28 mouse cellular contexts compared by ENCODE assay signal in genomic region chr2:120463328-120463727, GRCm38 (mm10). TPM values are rescaled to one million over a fixed set of nuclear protein-coding genes. Genes with fewer than 3 reads are reported as not detected.
DNase-seq lines count a peak whose midpoint lies in the region; ATAC-seq and TF ChIP-seq lines count a peak whose summit lies in the region.
"Had no signal": no experiment of that assay in that cellular context is flagged by ENCODE, and none has a peak within 500 bp of the region (broad histone marks: within the 10 kb centered on the region; RNA-seq: fewer than 3 reads in every experiment).

No protein-coding gene starts in this region.

- H3K27ac ChIP-seq in heart, embryonic 12.5 days (ENCODE audit: poor library complexity, severe bottlenecking), result peak overlapping the region; percentile 66; the same call in 1 of the 2 replicates
- H3K27ac ChIP-seq in liver, postnatal 0 days (ENCODE audit: low read depth), result no peak overlapping the region
- no peak overlapping the region for H3K27ac ChIP-seq in kidney, adult 2 months (ENCODE audit: insufficient read depth, low read depth, low read length)
- H3K27ac ChIP-seq: embryonic facial prominence, embryonic 12.5 days; forebrain, embryonic 10.5 days; forebrain, embryonic 15.5 days; hindbrain, embryonic 13.5 days; limb, embryonic 13.5 days; liver, embryonic 14.5 days; midbrain, embryonic 10.5 days; midbrain, embryonic 15.5 days had no signal

- no peak overlapping the region for H3K4me3 ChIP-seq in heart, embryonic 12.5 days
- H3K4me3 ChIP-seq in liver, postnatal 0 days (ENCODE audit: low read depth, low read length), result no peak overlapping the region
- H3K4me3 ChIP-seq in kidney, adult 2 months (ENCODE audit: insufficient read depth, low read depth, low read length), result no peak overlapping the region
- H3K4me3 ChIP-seq: embryonic facial prominence, embryonic 12.5 days; forebrain, embryonic 10.5 days; forebrain, embryonic 15.5 days; hindbrain, embryonic 13.5 days; limb, embryonic 13.5 days; midbrain, embryonic 10.5 days; midbrain, embryonic 15.5 days had no signal

- peak overlapping the region; percentile 3; the same call in 1 of the 2 replicates for H3K4me2 ChIP-seq in heart, embryonic 12.5 days
- no peak overlapping the region for H3K4me2 ChIP-seq in liver, postnatal 0 days (ENCODE audit: low read depth, low read length)
- H3K4me2 ChIP-seq: embryonic facial prominence, embryonic 12.5 days; forebrain, embryonic 15.5 days; hindbrain, embryonic 13.5 days; limb, embryonic 13.5 days; lung, embryonic 14.5 days; midbrain, embryonic 15.5 days had no signal

- no peak for ATAC-seq in heart, embryonic 12.5 days (ENCODE audit: insufficient number of reproducible peaks, low FRiP score)
- ATAC-seq in liver, postnatal 0 days, result peak; percentile 33; the same call in 1 of the 2 replicates
- ATAC-seq: forebrain, embryonic 15.5 days; intestine, postnatal 0 days; midbrain, embryonic 15.5 days; Patski had no signal

- H3K4me1 ChIP-seq in heart, embryonic 12.5 days (replicated peaks), result peaks cover 16% of the 10 kb centered on the region
- H3K4me1 ChIP-seq in liver, postnatal 0 days (ENCODE audit: insufficient read depth), result peaks cover 15% of the 10 kb centered on the region
- H3K4me1 ChIP-seq in kidney, adult 2 months (ENCODE audit: control insufficient read depth, insufficient read depth, low read length), result no peaks in the 10 kb centered on the region
- H3K4me1 ChIP-seq: embryonic facial prominence, embryonic 12.5 days; forebrain, embryonic 10.5 days; forebrain, embryonic 15.5 days; hindbrain, embryonic 13.5 days; limb, embryonic 13.5 days; midbrain, embryonic 10.5 days; midbrain, embryonic 15.5 days had no signal

- H3K36me3 ChIP-seq in heart, embryonic 12.5 days, result no peaks in the 10 kb centered on the region
- 0 out of 2 replicates have a peak, but pooled peaks cover 9% of the 10 kb centered on the region for H3K36me3 ChIP-seq in liver, postnatal 0 days (replicated peaks; ENCODE audit: insufficient read depth, low read length)
- peaks cover 2% of the 10 kb centered on the region; the same call in 1 of the 2 replicates for H3K36me3 ChIP-seq in kidney, adult 2 months (ENCODE audit: control insufficient read depth, insufficient read depth, low read length)
- H3K36me3 ChIP-seq: embryonic facial prominence, embryonic 12.5 days; forebrain, embryonic 10.5 days; forebrain, embryonic 15.5 days; hindbrain, embryonic 13.5 days; limb, embryonic 13.5 days; midbrain, embryonic 10.5 days; midbrain, embryonic 15.5 days had no signal

- TF ChIP-seq CTCF in liver, postnatal 0 days (IDR thresholded peaks at IDR 0.05; ENCODE audit: low read depth), result no peak
- no peak for TF ChIP-seq CTCF in kidney, adult 2 months (conservative IDR thresholded peaks at IDR 0.05; ENCODE audit: insufficient read depth, insufficient read length, low read depth, low read length)

- no peak for TF ChIP-seq EP300 in liver, postnatal 0 days (IDR thresholded peaks at IDR 0.05; ENCODE audit: low read depth)

- intact Hi-C loops in gastrocnemius, postnatal 36 days (cut with DNase I), result no loop called here
- intact Hi-C loops in heart, postnatal 10 days (cut with DNase I), result no loop called here

- H3K27me3 ChIP-seq in heart, embryonic 12.5 days (replicated peaks), result no peaks in the 10 kb centered on the region
- H3K27me3 ChIP-seq in liver, postnatal 0 days (ENCODE audit: insufficient read depth, low read length), result no peaks in the 10 kb centered on the region
- H3K27me3 ChIP-seq in kidney, adult 2 months (replicated peaks; ENCODE audit: control insufficient read depth, insufficient read depth, low read length), result no peaks in the 10 kb centered on the region
- H3K27me3 ChIP-seq: embryonic facial prominence, embryonic 12.5 days; forebrain, embryonic 15.5 days; hindbrain, embryonic 13.5 days; limb, embryonic 13.5 days; midbrain, embryonic 15.5 days; Patski had no signal

- 46% methylated on average over 7 of the region's 7 CpGs for WGBS in heart, embryonic 12.5 days
- whole genome bisulfite sequencing in liver, postnatal 0 days (ENCODE audit: insufficient replicate concordance), result 41% methylated on average over 7 of the region's 7 CpGs
- WGBS in kidney, adult 2 months, result 85% methylated on average over 7 of the region's 7 CpGs

- TF ChIP-seq POLR2A in kidney, adult 2 months (IDR thresholded peaks at IDR 0.05; ENCODE audit: low read depth, low read length), result no peak

- DNase-seq in gastrocnemius, postnatal 25 days, result peak; percentile 26
- no peak for DNase-seq in gastrocnemius, postnatal 36 days
- DNase-seq in heart, postnatal 10 days, result no peak
- no peak for DNase-seq in liver, postnatal 0 days
- no peak for DNase-seq in liver
- DNase-seq in kidney, adult 2 months, result no peak
- DNase-seq in kidney, postnatal 10 days, result no peak
- DNase-seq: cerebellum, adult 11 months; cerebellum, adult 9-10 months; cerebellum, postnatal 36 days; kidney, postnatal 4 days; lung, embryonic 14.5 days; lung, postnatal 14 days; right cerebral cortex, postnatal 25 days; spleen, adult 18-20 months; thymus, postnatal 14 days had no signal

- no peaks in the 10 kb centered on the region; the same call in 1 of the 2 replicates for H3K9me3 ChIP-seq in heart, embryonic 12.5 days (replicated peaks)
- H3K9me3 ChIP-seq in liver, postnatal 0 days (ENCODE audit: low read length), result no peaks in the 10 kb centered on the region
- H3K9me3 ChIP-seq: embryonic facial prominence, embryonic 12.5 days; forebrain, embryonic 10.5 days; forebrain, embryonic 15.5 days; hindbrain, embryonic 13.5 days; limb, embryonic 13.5 days; midbrain, embryonic 10.5 days; midbrain, embryonic 15.5 days had no signal

- no peak overlapping the region for H3K9ac ChIP-seq in heart, embryonic 12.5 days
- no peak overlapping the region for H3K9ac ChIP-seq in liver, postnatal 0 days (replicated peaks)
- H3K9ac ChIP-seq: embryonic facial prominence, embryonic 12.5 days; forebrain, embryonic 15.5 days; hindbrain, embryonic 13.5 days; limb, embryonic 13.5 days; liver, embryonic 14.5 days; lung, embryonic 14.5 days; midbrain, embryonic 15.5 days had no signal

RNA-seq across cellular contexts. Expression of gene Capn3, which starts 7.5 kb away (rescaled TPM):
- total RNA-seq in gastrocnemius, postnatal 25 days (2021), result 100 to 1,000 TPM; 106 to 129 TPM
- total RNA-seq in gastrocnemius, postnatal 36 days (2021), result 100 to 1,000 TPM; 115 to 125 TPM
- polyA plus RNA-seq in heart, embryonic 12.5 days (2016; fragmentation: Nextera tagmentation; extraction: Ambion mirVana), result 3.9 and 6.1 TPM in 2 replicates
- 1 to 10 TPM in 1 of 2 experiments, under 1 TPM in 1; 0.84 to 1.1 TPM for total RNA-seq in heart, postnatal 10 days (2021)
- polyA plus RNA-seq in liver, postnatal 0 days (2015; fragmentation: Nextera tagmentation; extraction: Ambion mirVana), result 4.7 and 4.9 TPM in 2 replicates
- polyA plus RNA-seq in kidney, adult 2 months (2012; rRNA removed), result 0.48 and 1.0 TPM in 2 replicates
- total RNA-seq: MEL had no signal
- polyA plus RNA-seq: Patski had no signal

RNA-seq across cellular contexts. Expression of gene Tmem87a, which starts 59.4 kb away (rescaled TPM):
- total RNA-seq in gastrocnemius, postnatal 25 days (2021), result 10 to 100 TPM; 27.9 to 34.9 TPM
- 10 to 100 TPM; 40.0 to 41.0 TPM for total RNA-seq in gastrocnemius, postnatal 36 days (2021)
- polyA plus RNA-seq in heart, embryonic 12.5 days (2016; fragmentation: Nextera tagmentation; extraction: Ambion mirVana), result 6.6 and 7.2 TPM in 2 replicates
- 10 to 100 TPM; 21.0 to 23.8 TPM for total RNA-seq in heart, postnatal 10 days (2021)
- polyA plus RNA-seq in liver, postnatal 0 days (2015; fragmentation: Nextera tagmentation; extraction: Ambion mirVana), result 2.9 and 3.2 TPM in 2 replicates
- polyA plus RNA-seq in kidney, adult 2 months (2012; rRNA removed), result 9.2 and 10.3 TPM in 2 replicates

RNA-seq across cellular contexts. Expression of gene Ganc, which starts 59.6 kb away (rescaled TPM):
- total RNA-seq in gastrocnemius, postnatal 25 days (2021), result 10 to 100 TPM; 30.7 to 31.5 TPM
- total RNA-seq in gastrocnemius, postnatal 36 days (2021), result 10 to 100 TPM; 29.6 to 40.7 TPM
- polyA plus RNA-seq in heart, embryonic 12.5 days (2016; fragmentation: Nextera tagmentation; extraction: Ambion mirVana), result 10.6 and 10.7 TPM in 2 replicates
- total RNA-seq in heart, postnatal 10 days (2021), result 10 to 100 TPM; 20.6 to 22.0 TPM
- 6.8 and 8.2 TPM in 2 replicates for polyA plus RNA-seq in liver, postnatal 0 days (2015; fragmentation: Nextera tagmentation; extraction: Ambion mirVana)
- 26.9 and 28.3 TPM in 2 replicates for polyA plus RNA-seq in kidney, adult 2 months (2012; rRNA removed)

Comparison
In these comparisons a context has a peak if more than half of its experiments do, and no peak if none do; other contexts are left out.
1. RNA of gene Capn3, which starts 7.5 kb away (total RNA-seq): 106 to 129 TPM in gastrocnemius, postnatal 25 days and 115 to 125 TPM in gastrocnemius, postnatal 36 days; 0.84 to 1.1 TPM in heart, postnatal 10 days; every median in the first group is over 10 times any median in the second.